Mouse (Mus musculus): Measurements from ENCODE around the gene Cbx4. TPM values are rescaled to one million over a fixed set of nuclear protein-coding genes. Genes with fewer than 3 reads are reported as not detected.

Gene Cbx4
- 14.5 and 15.1 TPM in 2 replicates for polyA plus RNA-seq (2014; fragmentation: Nextera tagmentation; extraction: Ambion mirVana)

GRCm38 (mm10) chr11:119086144-119086971 is at the start of gene Cbx4:
TSS of gene Cbx4 (minus strand) at chr11:119086221.
- peak within 1 kb of the TSS; percentile 96 for H3K4me3 ChIP-seq (ENCODE audit: low read depth, low read length)
- H3K9me3 ChIP-seq (ENCODE audit: control insufficient read depth, low read length), result no peaks in the 10 kb centered on the region
- H3K36me3 ChIP-seq (ENCODE audit: control insufficient read depth, insufficient read depth, low read length), result peaks cover 10% of the 10 kb centered on the region
- peak within 1 kb of the TSS; percentile 100 for H3K27ac ChIP-seq (ENCODE audit: low read depth, low read length)
- ATAC-seq (ENCODE audit: low read depth), result peak; percentile 88
- WGBS, result under 1% methylated on average over 57 of the region's 67 CpGs
- H3K27me3 ChIP-seq (ENCODE audit: control insufficient read depth, insufficient read depth, low read length), result peaks cover 32% of the 10 kb centered on the region
- peak within 1 kb of the TSS; percentile 99 for H3K4me2 ChIP-seq (ENCODE audit: low read depth, low read length)
- peaks cover 28% of the 10 kb centered on the region for H3K4me1 ChIP-seq (ENCODE audit: control insufficient read depth, insufficient read depth, low read length)
- peak within 1 kb of the TSS; percentile 89 for H3K9ac ChIP-seq (replicated peaks; ENCODE audit: low read depth, low read length)

DNA sequence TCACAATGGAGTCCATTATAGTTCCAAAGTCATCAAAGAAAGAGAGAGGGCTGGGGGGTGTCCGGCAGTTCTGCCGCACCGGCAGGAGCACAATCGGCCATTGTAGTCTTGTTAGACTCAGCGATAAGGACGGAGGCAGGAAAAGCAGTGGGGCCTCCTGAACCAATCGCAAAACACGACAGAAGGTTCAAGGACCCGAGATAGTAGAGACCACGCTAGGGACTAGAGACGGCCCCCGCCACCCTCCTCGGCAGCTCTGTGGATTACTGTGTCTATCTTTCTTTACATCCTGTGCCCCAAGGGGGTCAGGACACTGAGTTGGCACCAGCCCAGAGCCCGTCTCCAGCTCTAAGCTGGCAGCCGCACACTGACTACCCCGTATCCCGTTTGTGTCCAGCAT is 48.6 kb upstream of the Cbx4 start:
- 16% methylated on average over 17 of the region's 17 CpGs for WGBS
- no peak overlapping the region for H3K27ac ChIP-seq (ENCODE audit: low read depth, low read length)
- ATAC-seq (ENCODE audit: low read depth), result no peak
- no peaks in the 10 kb centered on the region for H3K9me3 ChIP-seq (ENCODE audit: control insufficient read depth, low read length)
- H3K27me3 ChIP-seq (ENCODE audit: control insufficient read depth, insufficient read depth, low read length), result no peaks in the 10 kb centered on the region
- H3K4me3 ChIP-seq (ENCODE audit: low read depth, low read length), result no peak overlapping the region
- H3K4me2 ChIP-seq (ENCODE audit: low read depth, low read length), result no peak overlapping the region
- no peak overlapping the region for H3K9ac ChIP-seq (replicated peaks; ENCODE audit: low read depth, low read length)
- peaks cover 19% of the 10 kb centered on the region; the same call in 1 of the 2 replicates for H3K4me1 ChIP-seq (ENCODE audit: control insufficient read depth, insufficient read depth, low read length)
- H3K36me3 ChIP-seq (ENCODE audit: control insufficient read depth, insufficient read depth, low read length), result no peaks in the 10 kb centered on the region

GRCm38 (mm10) chr11:119133437-119134221 is 47.6 kb upstream of the Cbx4 start:
- Histone ChIP-seq H3K4me1 (ENCODE audit: control insufficient read depth, insufficient read depth, low read length) (peaks cover 24% of the 10 kb centered on the region; the same call in 1 of the 2 replicates), H3K4me3 (ENCODE audit: low read depth, low read length) (no peak overlapping the region), H3K9me3 (ENCODE audit: control insufficient read depth, low read length) (no peaks in the 10 kb centered on the region), H3K36me3 (ENCODE audit: control insufficient read depth, insufficient read depth, low read length) (no peaks in the 10 kb centered on the region), H3K4me2 (ENCODE audit: low read depth, low read length) (no peak overlapping the region), H3K27ac (ENCODE audit: low read depth, low read length) (no peak overlapping the region), H3K9ac (replicated peaks; ENCODE audit: low read depth, low read length) (no peak overlapping the region), H3K27me3 (ENCODE audit: control insufficient read depth, insufficient read depth, low read length) (no peaks in the 10 kb centered on the region)
- WGBS, result 74% methylated on average over 5 of the region's 5 CpGs
- ATAC-seq (ENCODE audit: low read depth), result no peak

DNA sequence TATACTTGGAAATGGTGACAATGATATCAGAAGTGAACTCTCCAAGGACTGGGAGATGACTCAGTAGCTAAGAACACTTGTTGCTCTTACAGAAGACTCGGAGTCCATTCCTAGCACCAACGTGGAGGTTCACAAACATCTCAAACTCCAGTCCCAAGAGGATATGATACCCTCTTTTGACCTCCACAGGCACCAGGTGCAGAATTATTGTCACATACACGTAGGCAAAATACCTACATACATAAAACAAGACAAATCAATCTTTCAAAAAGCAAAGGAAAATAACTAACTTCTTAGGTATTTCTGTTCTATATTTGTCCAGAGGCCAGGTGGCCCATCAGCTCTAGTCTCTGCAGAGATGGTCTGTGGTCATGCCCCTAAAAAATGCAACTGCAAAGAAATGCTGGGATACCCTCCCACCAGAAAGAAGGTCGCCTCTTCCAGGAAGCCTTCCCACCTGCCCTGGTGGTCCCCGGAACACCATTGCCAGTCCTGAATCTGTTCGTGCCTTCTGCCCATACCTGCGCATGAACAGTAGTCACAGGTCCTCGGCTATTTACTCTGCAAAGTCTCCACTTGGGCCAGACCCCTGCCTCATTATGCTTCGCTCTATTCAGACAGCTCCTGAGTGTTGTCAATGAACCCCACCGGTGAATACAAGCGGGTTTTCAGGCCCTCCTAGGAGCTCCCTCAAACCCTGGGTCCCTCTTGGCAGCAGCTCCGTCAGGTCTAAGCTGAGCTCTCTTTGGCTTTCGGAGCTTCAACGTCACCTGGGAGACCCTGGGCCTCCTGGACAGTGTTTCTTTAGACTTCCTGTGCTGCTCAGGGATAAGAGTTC is 46.4 kb upstream of the Cbx4 start:
- no peaks in the 10 kb centered on the region for H3K27me3 ChIP-seq (ENCODE audit: control insufficient read depth, insufficient read depth, low read length)
- ATAC-seq (ENCODE audit: low read depth), result no peak
- peaks cover 34% of the 10 kb centered on the region for H3K4me1 ChIP-seq (ENCODE audit: control insufficient read depth, insufficient read depth, low read length)
- no peak overlapping the region for H3K4me2 ChIP-seq (ENCODE audit: low read depth, low read length)
- H3K27ac ChIP-seq (ENCODE audit: low read depth, low read length), result no peak overlapping the region
- H3K9ac ChIP-seq (replicated peaks; ENCODE audit: low read depth, low read length), result no peak overlapping the region
- H3K36me3 ChIP-seq (ENCODE audit: control insufficient read depth, insufficient read depth, low read length), result no peaks in the 10 kb centered on the region
- 81% methylated on average over 14 of the region's 14 CpGs for WGBS
- no peaks in the 10 kb centered on the region for H3K9me3 ChIP-seq (ENCODE audit: control insufficient read depth, low read length)
- no peak overlapping the region for H3K4me3 ChIP-seq (ENCODE audit: low read depth, low read length)

- H3K36me3 ChIP-seq (ENCODE audit: control insufficient read depth, insufficient read depth, low read length), result no peaks in the 10 kb centered on the region
- H3K27me3 ChIP-seq (ENCODE audit: control insufficient read depth, insufficient read depth, low read length), result no peaks in the 10 kb centered on the region
- H3K9ac ChIP-seq (replicated peaks; ENCODE audit: low read depth, low read length), result no peak overlapping the region
- 2% methylated on average over 21 of the region's 24 CpGs for WGBS
- H3K27ac ChIP-seq (ENCODE audit: low read depth, low read length), result peak overlapping the region; percentile 56
- H3K4me2 ChIP-seq (ENCODE audit: low read depth, low read length), result peak overlapping the region; percentile 41
- H3K4me3 ChIP-seq (ENCODE audit: low read depth, low read length), result no peak overlapping the region; the same call in 1 of the 2 replicates
- no peaks in the 10 kb centered on the region for H3K9me3 ChIP-seq (ENCODE audit: control insufficient read depth, low read length)
- ATAC-seq (ENCODE audit: low read depth), result peak; percentile 62
- H3K4me1 ChIP-seq (ENCODE audit: control insufficient read depth, insufficient read depth, low read length), result peaks cover 49% of the 10 kb centered on the region
Observed at GRCm38 (mm10) chr11:119130081-119130765, 44.2 kb upstream of the Cbx4 start.

DNA sequence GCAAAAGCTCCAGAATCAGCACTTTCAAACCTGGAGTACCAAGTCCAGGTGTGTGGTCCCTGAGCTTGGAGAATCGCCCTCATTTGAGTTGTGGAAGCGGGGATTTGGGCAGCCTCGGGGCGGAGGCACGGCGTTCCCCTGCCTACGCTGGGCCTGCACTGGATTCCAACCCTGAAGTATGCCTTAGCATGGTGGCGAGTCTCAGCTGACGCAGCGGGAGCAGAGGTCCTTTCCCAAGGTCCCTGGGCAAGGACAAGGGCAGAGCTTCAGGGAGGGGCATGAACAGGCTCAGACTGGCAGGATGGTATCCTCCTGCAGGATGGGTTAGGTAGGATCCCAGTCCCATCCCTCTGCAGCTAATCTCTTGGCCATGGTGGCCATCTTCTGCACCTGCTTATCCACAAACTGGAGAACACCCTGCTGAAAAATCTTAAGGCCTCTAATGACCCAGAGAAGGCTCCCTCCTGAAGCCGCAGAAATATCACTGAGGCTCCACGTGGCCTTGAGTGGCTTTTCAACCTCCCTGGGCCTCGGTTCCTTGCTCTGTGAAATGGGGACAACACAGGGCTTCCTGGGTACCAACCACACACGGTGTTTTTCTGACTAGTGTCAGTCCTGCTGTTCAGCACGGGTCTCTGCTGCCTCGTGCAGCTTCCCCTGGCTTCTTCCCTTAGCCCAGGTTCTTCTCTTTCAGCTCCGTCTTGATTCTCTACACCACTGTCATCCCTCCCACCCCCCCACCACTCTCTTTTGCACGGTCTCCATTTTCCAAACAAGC is 43.4 kb upstream of the Cbx4 start:
- H3K9ac ChIP-seq (replicated peaks; ENCODE audit: low read depth, low read length), result 0 out of 2 replicates have a peak overlapping the region, but pooled peaks have one; percentile 8
- H3K4me2 ChIP-seq (ENCODE audit: low read depth, low read length), result peak overlapping the region; percentile 41
- H3K4me3 ChIP-seq (ENCODE audit: low read depth, low read length), result no peak overlapping the region
- H3K36me3 ChIP-seq (ENCODE audit: control insufficient read depth, insufficient read depth, low read length), result no peaks in the 10 kb centered on the region
- no peaks in the 10 kb centered on the region for H3K9me3 ChIP-seq (ENCODE audit: control insufficient read depth, low read length)
- ATAC-seq (ENCODE audit: low read depth), result peak; percentile 26; the same call in 1 of the 2 replicates
- WGBS, result 41% methylated on average over 18 of the region's 18 CpGs
- H3K4me1 ChIP-seq (ENCODE audit: control insufficient read depth, insufficient read depth, low read length), result peaks cover 45% of the 10 kb centered on the region
- H3K27me3 ChIP-seq (ENCODE audit: control insufficient read depth, insufficient read depth, low read length), result no peaks in the 10 kb centered on the region
- H3K27ac ChIP-seq (ENCODE audit: low read depth, low read length), result peak overlapping the region; percentile 53

DNA sequence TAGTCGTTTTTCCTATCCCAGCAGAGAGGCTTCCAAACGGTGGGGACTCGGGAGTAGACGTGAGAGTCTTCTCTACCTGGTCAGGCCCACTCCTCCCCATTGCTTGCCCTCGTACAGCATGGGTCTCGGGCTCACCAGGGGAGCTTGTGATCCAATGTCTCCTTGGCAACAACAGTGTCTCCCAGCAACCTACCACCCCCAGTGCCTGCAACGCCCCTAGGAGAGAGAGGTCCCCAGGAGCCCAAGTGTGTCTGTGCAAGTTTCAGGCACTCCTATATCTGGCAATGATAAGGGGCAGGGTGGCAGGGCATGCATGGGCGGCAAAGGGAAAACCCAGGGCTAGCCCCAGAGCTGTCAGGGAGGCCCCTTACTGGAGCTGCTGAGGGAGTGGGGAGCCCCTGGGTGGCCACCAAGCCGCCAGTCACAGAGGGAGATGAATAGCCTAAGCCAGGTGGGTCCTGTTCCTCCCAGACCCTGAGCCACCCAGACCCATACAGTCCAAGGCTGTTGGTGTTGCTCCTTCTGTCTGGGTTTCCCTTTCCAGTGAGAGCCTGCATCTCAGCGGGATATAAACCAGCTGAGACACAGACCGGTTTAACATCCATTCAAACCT is 42.8 kb upstream of the Cbx4 start:
- H3K4me1 ChIP-seq (ENCODE audit: control insufficient read depth, insufficient read depth, low read length), result peaks cover 45% of the 10 kb centered on the region
- no peaks in the 10 kb centered on the region for H3K36me3 ChIP-seq (ENCODE audit: control insufficient read depth, insufficient read depth, low read length)
- no peaks in the 10 kb centered on the region for H3K27me3 ChIP-seq (ENCODE audit: control insufficient read depth, insufficient read depth, low read length)
- 33% methylated on average over 11 of the region's 11 CpGs for WGBS
- no peak overlapping the region for H3K4me3 ChIP-seq (ENCODE audit: low read depth, low read length)
- 0 out of 2 replicates have a peak overlapping the region, but pooled peaks have one; percentile 8 for H3K9ac ChIP-seq (replicated peaks; ENCODE audit: low read depth, low read length)
- H3K4me2 ChIP-seq (ENCODE audit: low read depth, low read length), result no peak overlapping the region
- no peak for ATAC-seq (ENCODE audit: low read depth)
- H3K27ac ChIP-seq (ENCODE audit: low read depth, low read length), result peak overlapping the region; percentile 53; the same call in 1 of the 2 replicates
- no peaks in the 10 kb centered on the region for H3K9me3 ChIP-seq (ENCODE audit: control insufficient read depth, low read length)
